Mouse (Mus musculus): ENCODE results near the gene Gm3415. TPM values are rescaled to one million over a fixed set of nuclear protein-coding genes. Genes with fewer than 3 reads are reported as not detected.

Gene Gm3415
- polyA plus RNA-seq, 1 experiment from 2014 or later = not detected

- no peak for ATAC-seq (ENCODE audit: low read depth)
- H3K9ac ChIP-seq (replicated peaks; ENCODE audit: low read depth, low read length) = no peak overlapping the region
- no peaks in the 10 kb centered on the region for H3K9me3 ChIP-seq (ENCODE audit: control insufficient read depth, low read length)
- no peak overlapping the region for H3K27ac ChIP-seq (ENCODE audit: low read depth, low read length)
- H3K4me1 ChIP-seq (ENCODE audit: control insufficient read depth, insufficient read depth, low read length) = no peaks in the 10 kb centered on the region
- H3K27me3 ChIP-seq (ENCODE audit: control insufficient read depth, insufficient read depth, low read length) = no peaks in the 10 kb centered on the region
- H3K4me2 ChIP-seq (ENCODE audit: low read depth, low read length) = no peak overlapping the region
- no peak overlapping the region for H3K4me3 ChIP-seq (ENCODE audit: low read depth, low read length)
- no peaks in the 10 kb centered on the region for H3K36me3 ChIP-seq (ENCODE audit: control insufficient read depth, insufficient read depth, low read length)
- 91% methylated on average over 3 of the region's 3 CpGs for WGBS
These were observed 20.7 kb downstream of the Gm3415 start for GRCm38 (mm10) chr5:146576668-146577067.

DNA sequence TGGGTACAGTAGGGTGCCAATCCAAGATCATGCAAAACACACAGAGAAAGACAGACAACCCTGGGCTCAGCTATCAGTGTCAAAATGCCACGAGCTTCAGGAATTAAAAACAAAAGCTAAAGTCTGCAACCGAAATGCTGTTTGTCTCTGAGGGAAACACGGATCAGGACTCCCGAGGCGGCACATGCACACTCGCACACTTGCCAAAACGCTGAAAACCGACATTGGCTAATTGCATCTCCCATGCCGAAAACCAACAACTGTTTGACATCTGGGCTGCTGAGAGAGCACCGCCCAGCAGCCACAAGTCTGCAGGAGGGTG, 28.2 kb downstream of the Gm3415 start:
- Histone ChIP-seq H3K9ac (replicated peaks; ENCODE audit: low read depth, low read length) (peak overlapping the region; percentile 74), H3K4me3 (ENCODE audit: low read depth, low read length) (peak overlapping the region; percentile 61), H3K27ac (ENCODE audit: low read depth, low read length) (no peak overlapping the region), H3K36me3 (ENCODE audit: control insufficient read depth, insufficient read depth, low read length) (no peaks in the 10 kb centered on the region), H3K4me1 (ENCODE audit: control insufficient read depth, insufficient read depth, low read length) (no peaks in the 10 kb centered on the region), H3K4me2 (ENCODE audit: low read depth, low read length) (peak overlapping the region; percentile 85), H3K27me3 (ENCODE audit: control insufficient read depth, insufficient read depth, low read length) (peaks cover 25% of the 10 kb centered on the region), H3K9me3 (ENCODE audit: control insufficient read depth, low read length) (no peaks in the 10 kb centered on the region)
- no peak; the same call in 1 of the 2 replicates for ATAC-seq (ENCODE audit: low read depth)
- WGBS = 4% methylated on average over 10 of the region's 10 CpGs

DNA sequence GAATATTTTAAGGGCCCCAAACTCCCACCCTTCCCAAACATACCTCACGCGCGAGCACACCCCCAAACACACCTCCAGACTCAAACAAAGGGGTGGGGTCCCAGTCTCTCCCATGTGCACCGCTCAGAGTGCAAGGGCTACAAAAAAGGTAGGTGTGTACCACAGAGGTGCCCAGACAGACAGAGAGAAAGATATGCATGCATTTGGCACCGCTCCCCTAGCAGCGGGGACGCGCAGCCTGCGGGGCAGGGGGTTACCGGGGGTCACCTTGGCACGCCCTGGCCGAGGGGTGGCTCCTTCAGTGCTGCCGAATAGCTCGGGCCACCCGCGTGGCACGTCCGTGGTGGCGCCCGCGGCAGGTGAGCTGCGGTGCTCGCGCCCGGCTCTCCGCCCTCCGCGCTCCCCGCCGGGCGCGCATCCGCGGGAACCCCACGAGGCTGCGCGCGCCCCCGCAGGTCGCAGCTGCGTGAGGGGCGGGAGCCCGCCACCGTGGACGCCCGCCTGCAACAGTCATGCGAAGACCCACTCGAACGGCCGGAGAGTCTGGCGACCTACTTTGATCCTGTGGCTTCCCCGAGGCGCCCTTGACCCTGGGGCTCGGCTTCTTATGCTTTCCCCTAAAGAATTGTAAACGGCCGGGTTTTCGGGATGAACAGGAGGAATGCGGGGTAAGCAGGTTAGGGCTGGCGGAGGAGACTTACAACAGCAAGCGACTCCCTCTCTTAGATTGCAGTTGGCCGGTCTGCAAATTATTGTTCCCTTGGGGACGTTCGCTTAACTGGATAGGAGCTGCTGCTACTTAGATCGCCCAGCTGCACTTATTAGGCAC, 28.8 kb downstream of the Gm3415 start, which contains the start of gene Gpr12:
Gene Gpr12, minus strand, starts transcription at position 762 of the 829 bp plus-strand sequence.
- H3K27ac ChIP-seq (ENCODE audit: low read depth, low read length) = no peak within 1 kb of the TSS; the same call in 1 of the 2 replicates
- no peaks in the 10 kb centered on the region for H3K36me3 ChIP-seq (ENCODE audit: control insufficient read depth, insufficient read depth, low read length)
- WGBS = under 1% methylated on average over 54 of the region's 64 CpGs
- H3K9me3 ChIP-seq (ENCODE audit: control insufficient read depth, low read length) = no peaks in the 10 kb centered on the region
- peak within 1 kb of the TSS; percentile 85 for H3K4me2 ChIP-seq (ENCODE audit: low read depth, low read length)
- H3K9ac ChIP-seq (replicated peaks; ENCODE audit: low read depth, low read length) = peak within 1 kb of the TSS; percentile 74
- peak within 1 kb of the TSS; percentile 61 for H3K4me3 ChIP-seq (ENCODE audit: low read depth, low read length)
- peak; percentile 76 for ATAC-seq (ENCODE audit: low read depth)
- peaks cover 27% of the 10 kb centered on the region for H3K27me3 ChIP-seq (ENCODE audit: control insufficient read depth, insufficient read depth, low read length)
- H3K4me1 ChIP-seq (ENCODE audit: control insufficient read depth, insufficient read depth, low read length) = no peaks in the 10 kb centered on the region

- WGBS = 6% methylated on average over 10 of the region's 10 CpGs
These were observed 29.3 kb downstream of the Gm3415 start for GRCm38 (mm10) chr5:146585307-146585651.

GRCm38 (mm10) chr5:146586357-146587070, 30.6 kb downstream of the Gm3415 start:
- no peak overlapping the region for H3K27ac ChIP-seq (ENCODE audit: low read depth, low read length)
- ATAC-seq (ENCODE audit: low read depth) = no peak
- H3K4me1 ChIP-seq (ENCODE audit: control insufficient read depth, insufficient read depth, low read length) = no peaks in the 10 kb centered on the region
- H3K9ac ChIP-seq (replicated peaks; ENCODE audit: low read depth, low read length) = no peak overlapping the region
- H3K4me3 ChIP-seq (ENCODE audit: low read depth, low read length) = no peak overlapping the region
- no peak overlapping the region for H3K4me2 ChIP-seq (ENCODE audit: low read depth, low read length)
- 77% methylated on average over 8 of the region's 8 CpGs for WGBS
- H3K27me3 ChIP-seq (ENCODE audit: control insufficient read depth, insufficient read depth, low read length) = peaks cover 29% of the 10 kb centered on the region
- H3K9me3 ChIP-seq (ENCODE audit: control insufficient read depth, low read length) = no peaks in the 10 kb centered on the region
- no peaks in the 10 kb centered on the region for H3K36me3 ChIP-seq (ENCODE audit: control insufficient read depth, insufficient read depth, low read length)

More at GRCm38 (mm10) chr5:146585307-146585651, 29.3 kb downstream of the Gm3415 start:
- peaks cover 29% of the 10 kb centered on the region for H3K27me3 ChIP-seq (ENCODE audit: control insufficient read depth, insufficient read depth, low read length)
- peak overlapping the region; percentile 85 for H3K4me2 ChIP-seq (ENCODE audit: low read depth, low read length)
- ATAC-seq (ENCODE audit: low read depth) = no peak
- no peaks in the 10 kb centered on the region for H3K4me1 ChIP-seq (ENCODE audit: control insufficient read depth, insufficient read depth, low read length)
- H3K27ac ChIP-seq (ENCODE audit: low read depth, low read length) = no peak overlapping the region
- peak overlapping the region; percentile 61 for H3K4me3 ChIP-seq (ENCODE audit: low read depth, low read length)
- no peaks in the 10 kb centered on the region for H3K9me3 ChIP-seq (ENCODE audit: control insufficient read depth, low read length)
- no peaks in the 10 kb centered on the region for H3K36me3 ChIP-seq (ENCODE audit: control insufficient read depth, insufficient read depth, low read length)
- H3K9ac ChIP-seq (replicated peaks; ENCODE audit: low read depth, low read length) = peak overlapping the region; percentile 74

DNA sequence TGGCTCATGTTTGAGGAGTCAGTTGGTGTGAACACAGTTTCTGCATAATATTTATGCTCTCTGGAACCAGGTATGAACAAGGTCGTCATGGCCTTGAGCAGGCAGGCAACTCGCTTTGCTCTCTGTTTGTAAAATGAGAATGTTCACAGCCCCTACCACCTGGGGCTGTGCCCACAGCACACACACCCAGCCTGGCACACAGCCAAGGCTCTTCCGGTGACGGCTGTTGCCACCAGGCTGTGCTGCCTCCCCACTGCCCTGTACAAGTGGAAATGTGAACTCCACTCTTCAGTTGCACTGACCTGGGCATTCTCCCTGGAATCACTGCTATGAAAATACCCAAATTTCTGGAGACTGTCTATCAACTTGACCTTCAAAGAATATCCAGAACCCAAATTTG, 35.1 kb downstream of the Gm3415 start:
- no peaks in the 10 kb centered on the region for H3K4me1 ChIP-seq (ENCODE audit: control insufficient read depth, insufficient read depth, low read length)
- no peak overlapping the region for H3K4me2 ChIP-seq (ENCODE audit: low read depth, low read length)
- H3K27ac ChIP-seq (ENCODE audit: low read depth, low read length) = no peak overlapping the region
- H3K27me3 ChIP-seq (ENCODE audit: control insufficient read depth, insufficient read depth, low read length) = peaks cover 15% of the 10 kb centered on the region
- H3K9me3 ChIP-seq (ENCODE audit: control insufficient read depth, low read length) = 0 out of 2 replicates have a peak, but pooled peaks cover 6% of the 10 kb centered on the region
- WGBS = 45% methylated on average over 4 of the region's 4 CpGs
- no peaks in the 10 kb centered on the region for H3K36me3 ChIP-seq (ENCODE audit: control insufficient read depth, insufficient read depth, low read length)
- no peak overlapping the region for H3K9ac ChIP-seq (replicated peaks; ENCODE audit: low read depth, low read length)
- no peak overlapping the region for H3K4me3 ChIP-seq (ENCODE audit: low read depth, low read length)
- no peak for ATAC-seq (ENCODE audit: low read depth)

DNA sequence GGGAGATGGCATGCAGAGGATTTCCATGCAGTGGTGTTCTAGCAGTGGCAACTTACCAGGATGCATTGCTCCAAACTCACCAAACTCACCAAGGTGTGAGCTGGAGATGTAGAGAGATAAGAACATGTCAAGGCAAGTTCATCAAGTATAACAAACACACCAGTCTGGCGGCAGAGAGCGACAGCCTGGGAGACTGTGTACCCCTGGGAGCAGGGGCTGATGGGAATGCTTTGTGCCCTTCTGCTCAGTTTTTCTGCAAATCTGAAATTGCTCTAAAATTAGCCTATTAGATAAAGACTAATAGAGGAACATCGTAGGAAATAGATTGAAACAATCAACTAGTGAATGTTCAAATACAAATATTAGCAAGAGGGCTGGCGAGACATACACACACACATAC, 35.7 kb downstream of the Gm3415 start:
- Histone ChIP-seq H3K9me3 (ENCODE audit: control insufficient read depth, low read length) (0 out of 2 replicates have a peak, but pooled peaks cover 6% of the 10 kb centered on the region), H3K27me3 (ENCODE audit: control insufficient read depth, insufficient read depth, low read length) (peaks cover 10% of the 10 kb centered on the region), H3K4me2 (ENCODE audit: low read depth, low read length) (no peak overlapping the region), H3K27ac (ENCODE audit: low read depth, low read length) (no peak overlapping the region), H3K9ac (replicated peaks; ENCODE audit: low read depth, low read length) (no peak overlapping the region), H3K4me3 (ENCODE audit: low read depth, low read length) (no peak overlapping the region), H3K36me3 (ENCODE audit: control insufficient read depth, insufficient read depth, low read length) (no peaks in the 10 kb centered on the region), H3K4me1 (ENCODE audit: control insufficient read depth, insufficient read depth, low read length) (no peaks in the 10 kb centered on the region)
- 84% methylated on average over 4 of the region's 4 CpGs for WGBS
- ATAC-seq (ENCODE audit: low read depth) = no peak

DNA sequence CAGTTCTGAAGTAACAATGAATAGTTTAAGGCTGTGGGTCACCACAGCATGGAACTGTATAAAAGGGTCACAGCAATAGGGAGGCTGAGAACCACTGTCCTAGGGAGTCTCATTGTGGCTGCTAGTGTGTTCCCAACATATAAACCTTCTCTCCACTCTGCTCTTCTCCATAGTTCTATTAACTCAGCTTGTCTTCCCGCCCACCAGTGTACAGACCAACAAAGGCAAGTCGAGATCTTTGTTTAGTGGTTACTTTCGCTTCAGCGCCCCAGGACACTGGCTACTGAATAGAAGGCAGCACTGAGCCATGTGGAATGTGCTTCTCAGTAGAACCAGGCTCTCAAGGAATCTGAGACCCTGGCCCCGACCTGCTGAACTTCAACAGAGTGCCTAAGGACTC, 36.6 kb downstream of the Gm3415 start:
- H3K4me1 ChIP-seq (ENCODE audit: control insufficient read depth, insufficient read depth, low read length) = no peaks in the 10 kb centered on the region
- H3K27me3 ChIP-seq (ENCODE audit: control insufficient read depth, insufficient read depth, low read length) = peaks cover 5% of the 10 kb centered on the region; the same call in 1 of the 2 replicates
- H3K36me3 ChIP-seq (ENCODE audit: control insufficient read depth, insufficient read depth, low read length) = no peaks in the 10 kb centered on the region
- 0 out of 2 replicates have a peak, but pooled peaks cover 6% of the 10 kb centered on the region for H3K9me3 ChIP-seq (ENCODE audit: control insufficient read depth, low read length)
- no peak overlapping the region for H3K27ac ChIP-seq (ENCODE audit: low read depth, low read length)
- ATAC-seq (ENCODE audit: low read depth) = no peak
- no peak overlapping the region for H3K4me3 ChIP-seq (ENCODE audit: low read depth, low read length)
- WGBS = 15% methylated on average over 5 of the region's 5 CpGs
- no peak overlapping the region for H3K9ac ChIP-seq (replicated peaks; ENCODE audit: low read depth, low read length)
- H3K4me2 ChIP-seq (ENCODE audit: low read depth, low read length) = no peak overlapping the region

Data from neural tube, embryonic 14.5 days (tissue).